Mouse (Mus musculus) heart, postnatal 25 days (tissue): ENCODE results near the gene C8b. TPM values are rescaled to one million over a fixed set of nuclear protein-coding genes. Genes with fewer than 3 reads are reported as not detected.

Experiments
- DNase-seq: peaks from one replicate; pipeline ENCODE4 v3.0.0; 2022; ENCODE audit warnings: low spot score
- intact Hi-C: fragments of 180-260 bp; cut with DNase I; formaldehyde crosslinking; loops from one replicate; pipeline ENCODE4 v1.15.1; 2025
- total RNA-seq, 2 experiments: library from RNA; stranded (reverse); gene quantifications; 2 replicates each; pipeline ENCODE4 v1.2.3; 2021

The C8b gene
- total RNA-seq: not detected

- intact Hi-C loops: no loop called here
- DNase-seq: no peak
These were observed at the start of gene C8b for GRCm38 (mm10) chr4:104766065-104766464. C8b (plus strand) TSS chr4:104766317.

GRCm38 (mm10) chr4:104716506-104716905 is 49.6 kb upstream of the C8b start:
- intact Hi-C loops: no loop called here

GRCm38 (mm10) chr4:104718973-104719795 is 46.9 kb upstream of the C8b start:
- intact Hi-C loops: no loop called here
- DNase-seq: no peak

More at GRCm38 (mm10) chr4:104716506-104716905, 49.6 kb upstream of the C8b start:
- no peak for DNase-seq

- intact Hi-C loops: no loop called here
- no peak for DNase-seq
These were observed 42.5 kb upstream of the C8b start for GRCm38 (mm10) chr4:104723527-104724045.

- intact Hi-C loops: no loop called here
- DNase-seq: no peak
These were observed 41.9 kb upstream of the C8b start for GRCm38 (mm10) chr4:104724258-104724657.

- intact Hi-C loops: no loop called here
- DNase-seq: no peak
These were observed 40.4 kb upstream of the C8b start for GRCm38 (mm10) chr4:104725673-104726072.

- intact Hi-C loops: no loop called here
These were observed 36.9 kb upstream of the C8b start for GRCm38 (mm10) chr4:104729185-104729584.

GRCm38 (mm10) chr4:104746500-104746899 is 19.6 kb upstream of the C8b start:
- DNase-seq: no peak
- intact Hi-C loops: no loop called here

More at GRCm38 (mm10) chr4:104729185-104729584, 36.9 kb upstream of the C8b start:
- no peak for DNase-seq

GRCm38 (mm10) chr4:104754090-104754489 is 12.0 kb upstream of the C8b start:
- DNase-seq: no peak
- intact Hi-C loops: no loop called here

- intact Hi-C loops: no loop called here
These were observed 5.1 kb upstream of the C8b start for GRCm38 (mm10) chr4:104760878-104761624.

GRCm38 (mm10) chr4:104768190-104768589 is 2.1 kb downstream of the C8b start:
- intact Hi-C loops: no loop called here
- no peak for DNase-seq

More at GRCm38 (mm10) chr4:104760878-104761624, 5.1 kb upstream of the C8b start:
- DNase-seq: no peak

GRCm38 (mm10) chr4:104769602-104770001 is 3.5 kb downstream of the C8b start:
- intact Hi-C loops: no loop called here
- DNase-seq: no peak

GRCm38 (mm10) chr4:104770331-104770730 is 4.2 kb downstream of the C8b start:
- intact Hi-C loops: no loop called here
- DNase-seq: no peak

- intact Hi-C loops: no loop called here
- DNase-seq: no peak
These were observed 9.5 kb downstream of the C8b start for GRCm38 (mm10) chr4:104775601-104776000.

GRCm38 (mm10) chr4:104779460-104779859 is 13.3 kb downstream of the C8b start:
- DNase-seq: no peak
- intact Hi-C loops: no loop called here

- intact Hi-C loops: no loop called here
These were observed 15.3 kb downstream of the C8b start for GRCm38 (mm10) chr4:104781441-104781840.

GRCm38 (mm10) chr4:104782346-104782745 is 16.2 kb downstream of the C8b start:
- no peak for DNase-seq
- intact Hi-C loops: no loop called here

More at GRCm38 (mm10) chr4:104781441-104781840, 15.3 kb downstream of the C8b start:
- DNase-seq: no peak

- intact Hi-C loops: no loop called here
- no peak for DNase-seq
These were observed 26.0 kb downstream of the C8b start for GRCm38 (mm10) chr4:104792111-104792510.

- intact Hi-C loops: no loop called here
- no peak for DNase-seq
These were observed 32.8 kb downstream of the C8b start for GRCm38 (mm10) chr4:104798951-104799350.

- DNase-seq: no peak
- intact Hi-C loops: no loop called here
These were observed 35.5 kb downstream of the C8b start for GRCm38 (mm10) chr4:104801625-104802024.

GRCm38 (mm10) chr4:104804100-104804499 is 38.0 kb downstream of the C8b start:
- intact Hi-C loops: no loop called here
- no peak for DNase-seq
